Mouse (Mus musculus): ENCODE results near the gene Sirt7.

Gene Sirt7

GRCm38 (mm10) chr11:120581490-120582267, 43.4 kb downstream of the Sirt7 start, which contains the start of gene Arhgdia:
Gene Arhgdia, minus strand, starts transcription at chr11:120581624.
- peak; percentile 72 to 80 for DNase-seq

- peak in 1 of 2 experiments; percentile 27 for DNase-seq
These were observed 44.1 kb downstream of the Sirt7 start for GRCm38 (mm10) chr11:120580871-120581331.

- peak in 1 of 2 experiments; percentile 35 for DNase-seq
These were observed 44.9 kb downstream of the Sirt7 start for GRCm38 (mm10) chr11:120580190-120580589.

- peak; percentile 48 to 75 for DNase-seq
These were observed 45.5 kb downstream of the Sirt7 start for GRCm38 (mm10) chr11:120579316-120580107.

- DNase-seq: peak in 1 of 2 experiments; percentile 31
These were observed 46.3 kb downstream of the Sirt7 start for GRCm38 (mm10) chr11:120578694-120579243.

GRCm38 (mm10) chr11:120578024-120578693, 46.9 kb downstream of the Sirt7 start:
- no peak for DNase-seq

GRCm38 (mm10) chr11:120577211-120578023, 47.6 kb downstream of the Sirt7 start:
- DNase-seq: no peak

- DNase-seq: no peak
These were observed 48.6 kb downstream of the Sirt7 start for GRCm38 (mm10) chr11:120576365-120576981.

GRCm38 (mm10) chr11:120575940-120576339, 49.1 kb downstream of the Sirt7 start:
- DNase-seq: no peak

- DNase-seq: no peak
These were observed 50.0 kb downstream of the Sirt7 start for GRCm38 (mm10) chr11:120575046-120575445.

GRCm38 (mm10) chr11:120574278-120574600, 50.8 kb downstream of the Sirt7 start:
- no peak for DNase-seq

GRCm38 (mm10) chr11:120573585-120574277, 51.3 kb downstream of the Sirt7 start:
- DNase-seq: no peak

GRCm38 (mm10) chr11:120572752-120573584, 52.1 kb downstream of the Sirt7 start, which contains the start of gene P4hb:
Gene P4hb, minus strand, starts transcription at chr11:120573253.
- DNase-seq: peak; percentile 99

GRCm38 (mm10) chr11:120572417-120572751, 52.7 kb downstream of the Sirt7 start:
- DNase-seq: no peak

GRCm38 (mm10) chr11:120571754-120572416, 53.2 kb downstream of the Sirt7 start:
- DNase-seq: no peak

- no peak for DNase-seq
These were observed 53.9 kb downstream of the Sirt7 start for GRCm38 (mm10) chr11:120571122-120571521.

Data from thymus, adult 18-20 months (tissue).